Mouse (Mus musculus): ENCODE data around the gene Haus3. TPM values are rescaled to one million over a fixed set of nuclear protein-coding genes. Genes with fewer than 3 reads are reported as not detected.
A peak's percentile ranks its signal among the peaks of the same experiment; 100 is the strongest.

Gene Haus3
- polyA plus RNA-seq, 1 experiment from 2014 or later, result 9.6 TPM

- no peak overlapping the region for H3K4me2 ChIP-seq (replicated peaks; ENCODE audit: low read depth)
- no peaks in the 10 kb centered on the region for H3K27me3 ChIP-seq (replicated peaks; ENCODE audit: control insufficient read depth, insufficient read depth, low read length)
- no peaks in the 10 kb centered on the region for H3K9me3 ChIP-seq (ENCODE audit: control insufficient read depth)
- H3K9ac ChIP-seq (ENCODE audit: low read depth, low read length), result no peak overlapping the region
- H3K4me3 ChIP-seq (ENCODE audit: low read depth, low read length), result no peak overlapping the region
- H3K36me3 ChIP-seq (ENCODE audit: control insufficient read depth, insufficient read depth), result no peaks in the 10 kb centered on the region
- no peak overlapping the region for H3K27ac ChIP-seq (ENCODE audit: low read depth, low read length)
- no peak for TF ChIP-seq CTCF (IDR thresholded peaks at IDR 0.05; ENCODE audit: low read depth)
- no peak for ATAC-seq
- 31% methylated on average over 3 of the region's 3 CpGs for whole genome bisulfite sequencing
- no peaks in the 10 kb centered on the region for H3K4me1 ChIP-seq (replicated peaks; ENCODE audit: control insufficient read depth, insufficient read depth, low read length)
Measured at GRCm38 (mm10) chr5:34207503-34207902, 38.2 kb upstream of the Haus3 start.

- H3K27me3 ChIP-seq (replicated peaks; ENCODE audit: control insufficient read depth, insufficient read depth, low read length), result no peaks in the 10 kb centered on the region
- no peak overlapping the region for H3K4me3 ChIP-seq (ENCODE audit: low read depth, low read length)
- H3K4me2 ChIP-seq (replicated peaks; ENCODE audit: low read depth), result no peak overlapping the region
- TF ChIP-seq CTCF (IDR thresholded peaks at IDR 0.05; ENCODE audit: low read depth), result no peak
- no peaks in the 10 kb centered on the region for H3K9me3 ChIP-seq (ENCODE audit: control insufficient read depth)
- ATAC-seq, result no peak
- H3K9ac ChIP-seq (ENCODE audit: low read depth, low read length), result no peak overlapping the region
- no peaks in the 10 kb centered on the region for H3K36me3 ChIP-seq (ENCODE audit: control insufficient read depth, insufficient read depth)
- 60% methylated on average over 2 of the region's 2 CpGs for WGBS
- no peaks in the 10 kb centered on the region for H3K4me1 ChIP-seq (replicated peaks; ENCODE audit: control insufficient read depth, insufficient read depth, low read length)
- no peak overlapping the region for H3K27ac ChIP-seq (ENCODE audit: low read depth, low read length)
Measured at GRCm38 (mm10) chr5:34205788-34206187, 36.5 kb upstream of the Haus3 start.

GRCm38 (mm10) chr5:34204911-34205310, 35.6 kb upstream of the Haus3 start:
- no peaks in the 10 kb centered on the region for H3K27me3 ChIP-seq (replicated peaks; ENCODE audit: control insufficient read depth, insufficient read depth, low read length)
- H3K36me3 ChIP-seq (ENCODE audit: control insufficient read depth, insufficient read depth), result no peaks in the 10 kb centered on the region
- no peak overlapping the region for H3K9ac ChIP-seq (ENCODE audit: low read depth, low read length)
- no peaks in the 10 kb centered on the region for H3K9me3 ChIP-seq (ENCODE audit: control insufficient read depth)
- H3K4me3 ChIP-seq (ENCODE audit: low read depth, low read length), result no peak overlapping the region
- H3K27ac ChIP-seq (ENCODE audit: low read depth, low read length), result no peak overlapping the region
- no peak for TF ChIP-seq CTCF (IDR thresholded peaks at IDR 0.05; ENCODE audit: low read depth)
- H3K4me1 ChIP-seq (replicated peaks; ENCODE audit: control insufficient read depth, insufficient read depth, low read length), result no peaks in the 10 kb centered on the region
- 93% methylated on average over 2 of the region's 2 CpGs for WGBS
- H3K4me2 ChIP-seq (replicated peaks; ENCODE audit: low read depth), result no peak overlapping the region
- ATAC-seq, result no peak

GRCm38 (mm10) chr5:34202006-34202405, 32.7 kb upstream of the Haus3 start:
- Histone ChIP-seq H3K9ac (ENCODE audit: low read depth, low read length) (no peak overlapping the region), H3K27ac (ENCODE audit: low read depth, low read length) (no peak overlapping the region), H3K9me3 (ENCODE audit: control insufficient read depth) (no peaks in the 10 kb centered on the region), H3K4me3 (ENCODE audit: low read depth, low read length) (no peak overlapping the region), H3K4me2 (replicated peaks; ENCODE audit: low read depth) (no peak overlapping the region), H3K36me3 (ENCODE audit: control insufficient read depth, insufficient read depth) (no peaks in the 10 kb centered on the region), H3K27me3 (replicated peaks; ENCODE audit: control insufficient read depth, insufficient read depth, low read length) (no peaks in the 10 kb centered on the region), H3K4me1 (replicated peaks; ENCODE audit: control insufficient read depth, insufficient read depth, low read length) (no peaks in the 10 kb centered on the region)
- 70% methylated on average over 4 of the region's 4 CpGs for WGBS
- no peak for TF ChIP-seq CTCF (IDR thresholded peaks at IDR 0.05; ENCODE audit: low read depth)
- no peak for ATAC-seq

GRCm38 (mm10) chr5:34201396-34201795, 32.1 kb upstream of the Haus3 start:
- TF ChIP-seq CTCF (IDR thresholded peaks at IDR 0.05; ENCODE audit: low read depth), result peak; percentile 32
- WGBS, result 70% methylated on average over 2 of the region's 2 CpGs
- H3K9me3 ChIP-seq (ENCODE audit: control insufficient read depth), result no peaks in the 10 kb centered on the region
- H3K36me3 ChIP-seq (ENCODE audit: control insufficient read depth, insufficient read depth), result no peaks in the 10 kb centered on the region
- no peaks in the 10 kb centered on the region for H3K27me3 ChIP-seq (replicated peaks; ENCODE audit: control insufficient read depth, insufficient read depth, low read length)
- H3K4me2 ChIP-seq (replicated peaks; ENCODE audit: low read depth), result no peak overlapping the region
- no peak overlapping the region for H3K9ac ChIP-seq (ENCODE audit: low read depth, low read length)
- H3K4me3 ChIP-seq (ENCODE audit: low read depth, low read length), result no peak overlapping the region
- H3K27ac ChIP-seq (ENCODE audit: low read depth, low read length), result no peak overlapping the region
- no peak for ATAC-seq
- no peaks in the 10 kb centered on the region for H3K4me1 ChIP-seq (replicated peaks; ENCODE audit: control insufficient read depth, insufficient read depth, low read length)

- Histone ChIP-seq H3K36me3 (ENCODE audit: control insufficient read depth, insufficient read depth) (no peaks in the 10 kb centered on the region), H3K4me1 (replicated peaks; ENCODE audit: control insufficient read depth, insufficient read depth, low read length) (no peaks in the 10 kb centered on the region), H3K27ac (ENCODE audit: low read depth, low read length) (no peak overlapping the region), H3K27me3 (replicated peaks; ENCODE audit: control insufficient read depth, insufficient read depth, low read length) (no peaks in the 10 kb centered on the region), H3K9ac (ENCODE audit: low read depth, low read length) (no peak overlapping the region), H3K4me3 (ENCODE audit: low read depth, low read length) (no peak overlapping the region), H3K9me3 (ENCODE audit: control insufficient read depth) (no peaks in the 10 kb centered on the region), H3K4me2 (replicated peaks; ENCODE audit: low read depth) (no peak overlapping the region)
- ATAC-seq, result no peak
- TF ChIP-seq CTCF (IDR thresholded peaks at IDR 0.05; ENCODE audit: low read depth), result no peak
- 84% methylated on average over 6 of the region's 6 CpGs for WGBS
Measured at GRCm38 (mm10) chr5:34198615-34199014, 29.3 kb upstream of the Haus3 start.

GRCm38 (mm10) chr5:34197243-34197642, 27.9 kb upstream of the Haus3 start:
- no peak overlapping the region for H3K27ac ChIP-seq (ENCODE audit: low read depth, low read length)
- TF ChIP-seq CTCF (IDR thresholded peaks at IDR 0.05; ENCODE audit: low read depth), result no peak
- H3K4me3 ChIP-seq (ENCODE audit: low read depth, low read length), result no peak overlapping the region
- H3K27me3 ChIP-seq (replicated peaks; ENCODE audit: control insufficient read depth, insufficient read depth, low read length), result no peaks in the 10 kb centered on the region
- ATAC-seq, result no peak
- no peaks in the 10 kb centered on the region for H3K36me3 ChIP-seq (ENCODE audit: control insufficient read depth, insufficient read depth)
- H3K9me3 ChIP-seq (ENCODE audit: control insufficient read depth), result no peaks in the 10 kb centered on the region
- H3K4me1 ChIP-seq (replicated peaks; ENCODE audit: control insufficient read depth, insufficient read depth, low read length), result no peaks in the 10 kb centered on the region
- H3K9ac ChIP-seq (ENCODE audit: low read depth, low read length), result no peak overlapping the region
- H3K4me2 ChIP-seq (replicated peaks; ENCODE audit: low read depth), result no peak overlapping the region
- WGBS, result 81% methylated on average over 4 of the region's 4 CpGs

Measured in intestine, postnatal 0 days (tissue).